Mouse (Mus musculus) hematopoietic stem cell, adult 5-6 weeks (primary cell): ENCODE measurements at regions not wholly inside any gene's neighbourhood (a gene's known extent, or its start where the extent isn't known, plus 50 kb on each side); places are given as distances from the start of the nearest gene placed in this dataset.
"Not testable (repeated sequence)": the region's sequence is repeated elsewhere in the genome, so short reads cannot be mapped to it uniquely, and the experiment has no call there.

Source experiments
- ATAC-seq, 2 experiments: fragments of 125-278 bp in 1 of 2; replicated peaks in 1 of 2; 2 replicates each; pipeline ENCODE4 v1.8.0; 2016 to 2017; ENCODE audit warnings: inconsistent platforms in 2 of 2, mild to moderate bottlenecking in 2 of 2, moderate number of reproducible peaks in 2 of 2, low read depth in 1 of 2, moderate TSS enrichment in 1 of 2; ENCODE audit not compliant: low FRiP score in 2 of 2, poor library complexity in 2 of 2, severe bottlenecking in 2 of 2, insufficient read depth in 1 of 2, low TSS enrichment in 1 of 2

DNA sequence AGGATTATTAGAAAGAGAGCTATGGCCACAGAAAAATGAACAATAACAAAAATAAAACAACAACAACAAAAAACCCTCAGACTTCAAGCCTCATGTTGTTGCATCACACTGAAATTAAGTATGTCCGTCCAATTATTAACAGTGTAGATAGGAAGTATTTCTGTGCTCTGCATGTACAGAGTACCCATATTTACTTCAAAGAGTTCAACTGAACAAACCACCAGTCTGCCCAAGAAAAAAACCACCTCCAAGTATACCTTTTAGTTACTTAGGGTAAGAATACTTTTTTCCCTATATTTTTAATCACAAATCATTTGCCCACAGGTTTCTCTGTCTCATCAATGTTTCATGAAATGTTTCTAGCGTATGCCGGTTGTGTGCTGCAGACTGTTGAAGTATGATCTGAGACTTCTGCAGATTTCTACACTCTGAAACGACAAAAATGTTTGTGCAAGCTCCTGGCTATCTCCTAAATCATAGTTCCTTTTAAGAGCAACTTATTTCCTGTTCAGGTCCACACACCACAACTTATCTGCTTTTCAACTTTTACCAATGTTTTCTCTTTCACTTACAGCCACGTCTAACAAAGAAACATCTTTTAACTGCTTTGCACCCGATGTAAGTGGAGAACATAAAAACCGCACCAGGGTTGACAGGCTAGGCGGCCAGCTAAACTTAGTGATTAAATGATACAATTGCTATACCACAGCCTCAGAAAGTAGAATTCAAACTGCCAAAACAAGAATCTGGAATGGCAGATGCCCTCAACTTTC is 154.2 kb upstream of the Rps6ka3 start:
- ATAC-seq, result peak; percentile 32 to 69; a peak in 3 of 4 replicates

DNA sequence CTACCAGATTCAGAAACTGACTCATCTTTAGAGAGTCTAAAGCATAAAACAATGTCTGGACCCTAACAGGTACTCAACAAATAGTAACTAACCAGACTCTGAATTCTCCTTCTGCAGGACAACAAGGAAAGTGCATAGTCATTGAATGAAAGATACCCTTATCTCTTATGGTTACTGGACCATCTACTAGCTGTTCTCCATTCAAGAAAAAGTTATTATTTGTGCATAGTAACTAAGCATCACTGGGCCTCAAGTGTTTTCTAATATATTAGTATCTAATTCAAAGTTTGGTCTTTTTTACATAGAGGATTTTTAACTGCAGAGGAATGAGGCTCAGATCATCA is 153.7 kb upstream of the Rps6ka3 start:
- ATAC-seq, result peak; percentile 7 to 37; a peak in 1 of 4 replicates

DNA sequence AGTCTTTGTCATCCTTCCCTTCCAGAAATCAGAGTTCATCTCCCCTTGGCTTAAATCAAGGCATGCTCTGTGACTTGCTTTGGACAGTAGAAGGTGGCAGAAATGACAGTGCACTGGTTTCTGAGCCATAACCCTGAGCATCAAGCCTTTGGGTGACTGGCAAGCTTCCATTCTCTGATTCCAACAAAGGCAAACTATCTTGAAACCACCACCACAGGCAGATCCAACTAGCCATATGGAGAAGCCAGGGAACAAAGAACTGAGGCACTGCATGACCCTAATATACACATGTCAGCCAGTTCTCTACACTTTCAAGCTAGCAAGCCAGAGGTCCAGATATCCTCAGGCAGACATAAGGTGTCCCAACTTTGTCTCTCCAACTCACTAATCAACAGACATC is 151.2 kb upstream of the Rps6ka3 start:
- ATAC-seq, result no peak

DNA sequence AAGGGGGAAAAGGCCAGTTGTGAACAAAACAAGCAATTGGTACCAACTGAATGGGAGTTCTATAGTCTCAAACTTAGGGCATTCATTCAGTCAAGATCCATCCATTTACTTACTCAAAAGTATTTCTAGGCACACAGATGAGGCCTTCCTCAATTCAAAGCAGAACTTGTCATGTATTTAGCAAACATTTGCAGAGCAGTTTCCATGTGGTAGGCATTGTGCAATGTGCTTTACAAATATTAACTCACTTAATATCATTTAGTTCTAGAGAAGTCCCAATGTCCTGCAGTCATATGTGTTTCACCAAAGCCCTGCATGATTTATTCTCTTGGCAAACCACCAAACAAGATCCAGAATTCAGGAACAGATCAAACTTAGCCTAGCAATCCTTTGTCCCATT is 148.8 kb upstream of the Rps6ka3 start:
- no peak for ATAC-seq

DNA sequence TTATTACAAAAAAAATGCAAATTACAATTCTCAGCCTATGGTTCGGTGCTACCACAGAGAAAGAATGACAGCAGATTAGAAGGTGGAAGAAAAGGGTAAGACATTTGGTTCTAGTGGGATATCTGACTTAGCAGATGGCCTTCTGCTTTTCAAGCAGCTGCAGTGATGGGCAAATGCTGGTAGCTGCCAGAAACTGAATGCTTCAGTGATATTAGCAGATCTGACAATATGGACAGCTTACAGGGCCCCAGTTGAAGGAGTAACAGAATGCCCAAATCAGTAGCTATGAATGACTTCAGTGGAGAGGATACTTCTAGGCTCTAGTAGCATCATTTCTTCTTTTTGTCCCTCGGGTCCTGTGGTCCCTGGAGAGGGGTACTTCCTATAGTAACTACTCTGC is 143.9 kb upstream of the Rps6ka3 start:
- ATAC-seq, result no peak

DNA sequence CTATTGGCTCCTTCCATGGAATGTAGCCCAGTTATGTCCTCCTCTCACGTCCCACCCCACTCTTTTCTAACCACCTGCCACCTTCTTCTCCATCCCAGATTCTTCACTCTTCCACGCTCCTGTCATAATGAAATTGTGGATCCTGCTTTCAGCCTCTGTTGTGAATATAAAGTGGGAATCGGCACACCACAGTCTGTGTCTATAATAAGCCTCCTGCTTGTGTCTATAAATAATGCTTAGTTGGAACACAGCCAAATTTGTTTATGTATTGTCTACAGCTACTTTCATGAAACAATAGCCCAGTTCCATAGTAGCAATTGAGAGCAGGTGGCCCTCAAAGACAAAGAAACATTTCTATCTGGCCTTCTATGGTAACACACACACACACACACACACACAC is 137.5 kb upstream of the Rps6ka3 start:
- ATAC-seq, result no peak

DNA sequence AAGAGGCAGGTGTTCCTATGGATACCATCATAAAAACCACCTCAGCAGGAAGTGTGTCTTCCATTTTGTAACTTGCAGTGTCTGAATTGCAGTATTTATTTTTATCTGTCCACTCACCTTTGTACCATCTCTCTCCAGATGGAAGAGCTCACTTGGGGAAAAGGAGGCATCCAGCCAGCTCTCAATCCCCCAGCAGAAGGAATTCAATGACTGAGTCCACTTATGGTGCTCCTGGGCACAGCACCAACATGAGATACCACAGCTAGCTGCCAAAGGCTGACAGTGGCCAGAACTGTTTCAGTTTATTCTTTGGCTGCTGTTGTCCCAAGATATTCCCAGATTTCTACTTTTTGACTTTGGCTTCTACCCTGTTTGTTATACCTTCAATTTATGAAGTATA is 136.6 kb upstream of the Rps6ka3 start:
- no peak for ATAC-seq

DNA sequence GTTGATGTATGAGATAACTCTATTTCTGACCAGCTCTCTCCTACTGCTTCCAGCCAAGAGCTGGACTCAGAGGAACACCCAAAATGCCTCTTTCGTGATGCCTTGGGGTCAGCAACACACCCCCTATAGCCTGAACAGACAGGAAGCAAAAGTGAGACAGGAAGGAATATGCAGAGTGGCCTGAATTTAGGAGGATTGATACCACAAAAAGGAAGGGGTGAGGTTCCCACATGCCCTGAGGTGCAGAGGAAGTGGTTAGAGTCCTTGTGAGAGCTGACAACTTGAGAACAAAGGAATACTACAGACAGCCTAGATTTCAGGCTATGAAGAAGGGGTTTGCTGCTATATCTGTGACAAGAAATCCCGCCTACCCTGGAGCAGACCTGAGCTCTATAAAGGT is 129.6 kb upstream of the Rps6ka3 start:
- ATAC-seq, result peak; percentile 86 to 95

DNA sequence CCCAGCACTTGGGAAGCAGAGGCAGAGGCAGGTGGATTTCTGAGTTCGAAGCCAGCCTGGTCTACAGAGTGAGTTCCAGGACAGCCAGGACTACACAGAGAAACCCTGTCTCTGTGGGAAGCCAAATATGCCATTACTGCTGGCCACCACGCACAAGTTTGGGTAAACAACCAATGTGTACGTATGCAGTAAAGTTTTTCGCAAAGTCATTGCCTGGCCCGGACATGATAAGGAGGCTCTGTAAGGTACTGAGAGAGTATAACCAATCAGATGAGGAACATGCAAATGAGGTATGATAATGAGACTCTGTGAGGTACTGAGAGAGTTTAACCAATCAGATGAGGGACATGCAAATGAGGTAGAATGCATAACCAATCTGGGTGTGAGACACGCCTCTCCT is 99.5 kb upstream of the Rps6ka3 start:
- ATAC-seq, result not testable (repeated sequence)

DNA sequence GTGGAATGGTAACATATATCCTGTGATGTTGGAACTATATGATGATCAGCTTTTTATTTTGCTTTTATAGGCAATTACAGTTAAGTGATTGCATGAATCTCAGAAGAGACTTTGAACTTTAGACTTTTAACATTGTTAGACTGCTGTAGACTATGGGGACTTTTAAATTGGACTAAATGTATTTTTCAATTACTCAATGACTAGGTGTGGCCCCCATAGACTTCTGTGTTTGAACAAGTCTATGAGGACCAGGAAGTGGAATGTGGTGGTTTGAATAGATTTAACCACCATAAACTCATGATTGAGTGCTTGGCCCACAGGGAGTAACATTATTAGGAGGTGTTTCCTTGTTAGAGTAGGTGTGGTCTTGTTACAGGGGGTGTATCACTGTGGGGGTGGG is 93.9 kb upstream of the Rps6ka3 start:
- ATAC-seq, result no peak

DNA sequence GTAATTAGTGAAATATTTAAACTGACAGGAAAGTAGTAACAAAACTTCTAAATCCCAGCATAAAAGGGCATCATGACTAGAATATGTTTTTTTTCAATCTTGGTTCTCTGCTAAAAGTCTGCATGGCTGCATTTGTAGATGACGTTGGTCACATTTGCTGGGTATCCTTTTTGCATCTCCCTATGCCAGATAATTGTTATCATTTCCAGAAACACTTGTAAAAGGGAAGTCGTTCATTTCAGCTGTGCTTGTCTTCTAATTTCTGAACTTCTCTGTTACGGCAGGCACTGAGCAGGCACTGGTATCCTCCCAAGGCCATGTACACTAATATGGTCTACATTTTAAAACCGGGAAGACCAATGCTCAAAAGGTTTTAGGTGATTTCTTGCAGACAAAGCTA is 69.6 kb upstream of the Rps6ka3 start:
- ATAC-seq, result no peak

DNA sequence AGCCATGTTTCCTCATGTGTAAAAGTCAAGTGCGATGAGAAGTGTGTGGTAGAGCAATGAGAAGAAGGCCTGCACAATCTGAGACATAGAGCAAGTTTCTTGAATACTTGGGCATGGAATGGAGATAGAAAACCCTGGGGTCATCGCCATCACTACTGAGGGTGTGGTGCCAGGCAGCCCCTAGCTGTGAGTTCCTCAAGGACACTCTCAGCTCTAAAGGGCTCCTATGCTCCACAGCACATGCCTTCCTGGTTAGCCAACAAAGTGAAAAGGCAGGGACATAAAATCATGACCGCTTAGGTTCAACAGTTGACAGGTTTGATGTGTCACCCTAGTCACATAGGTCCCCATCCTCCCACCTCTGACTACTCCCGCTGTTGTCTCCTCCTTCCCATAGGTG is 66.8 kb upstream of the Rps6ka3 start:
- ATAC-seq, result no peak

DNA sequence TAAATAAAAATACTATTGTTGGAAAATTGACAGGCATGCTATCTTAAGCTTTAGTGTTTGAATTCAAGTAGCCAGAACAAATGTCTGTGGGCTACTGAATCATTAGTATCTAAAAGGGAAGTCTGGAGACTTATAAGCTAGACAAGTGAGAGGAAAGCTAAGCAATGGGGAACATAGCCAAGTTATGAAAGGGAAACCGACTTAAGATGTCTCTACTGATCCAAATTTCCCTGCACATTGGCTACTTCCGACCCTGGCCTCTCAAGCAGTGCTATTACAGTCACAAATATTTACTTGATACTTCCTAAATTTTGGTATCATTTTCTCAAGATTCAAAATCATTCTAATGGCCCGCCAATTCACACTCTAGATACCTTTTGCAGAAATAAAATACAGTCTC is 65.4 kb upstream of the Rps6ka3 start:
- ATAC-seq, result peak; percentile 39 to 49; a peak in 2 of 4 replicates

DNA sequence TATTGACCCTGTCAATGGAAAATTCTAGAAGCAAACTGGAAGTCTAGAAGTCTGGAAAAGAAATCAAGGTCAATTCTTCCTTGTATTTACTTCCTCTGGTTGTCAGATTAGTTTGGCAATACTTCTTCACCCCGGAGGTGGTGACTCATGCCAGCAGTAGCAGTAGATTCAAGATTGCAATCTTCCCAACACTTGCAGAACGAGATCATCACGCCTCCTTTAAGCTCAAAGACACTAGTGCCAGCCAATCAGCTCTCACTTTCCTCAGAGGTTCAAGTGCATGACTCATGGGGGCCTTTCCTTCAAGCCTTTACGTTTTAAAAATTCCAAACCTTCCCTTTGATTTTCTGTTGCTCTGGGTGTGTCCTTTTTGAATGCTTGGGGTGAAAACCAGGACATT is 64.9 kb upstream of the Rps6ka3 start:
- ATAC-seq, result no peak

DNA sequence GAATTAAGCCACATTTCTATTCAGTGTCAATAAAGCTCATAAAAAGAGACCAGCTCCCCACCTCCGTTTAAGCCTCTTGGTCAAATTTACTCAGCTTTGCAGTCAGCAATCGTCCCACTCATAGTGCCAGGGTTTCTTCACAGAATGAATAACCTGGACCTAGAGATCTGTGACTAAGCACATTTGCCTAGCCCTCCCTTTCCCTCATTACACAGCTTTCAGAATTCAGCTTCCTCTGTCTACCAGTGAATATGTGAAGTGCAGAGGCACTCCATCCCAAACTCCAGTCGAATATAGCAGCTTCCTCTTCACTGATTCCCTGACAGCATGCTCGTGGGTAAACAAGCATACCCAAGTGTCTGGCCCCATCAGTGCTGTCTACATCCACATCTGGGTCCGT is 54.3 kb upstream of the Rps6ka3 start:
- ATAC-seq, result peak; percentile 42 to 78; a peak in 3 of 4 replicates

DNA sequence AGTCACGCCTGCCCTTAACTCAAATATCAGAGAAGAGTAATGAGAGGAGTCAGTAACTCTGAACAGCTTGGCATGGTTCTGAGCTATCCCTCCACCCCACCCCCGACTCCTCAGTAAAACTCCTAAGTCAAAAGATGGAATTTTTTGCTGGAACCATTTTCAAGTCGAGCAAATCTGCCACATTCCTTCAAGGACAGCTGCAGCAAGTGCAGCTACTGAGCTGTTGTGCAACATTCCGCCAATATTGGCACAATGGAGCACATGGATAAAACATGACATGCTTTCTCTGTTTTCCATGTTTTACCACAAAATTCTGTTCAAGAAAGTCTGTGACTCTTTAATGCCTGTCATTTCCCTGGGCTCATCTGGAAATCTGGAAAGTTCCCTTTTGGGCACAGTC is 53.1 kb upstream of the Rps6ka3 start:
- ATAC-seq, result no peak

DNA sequence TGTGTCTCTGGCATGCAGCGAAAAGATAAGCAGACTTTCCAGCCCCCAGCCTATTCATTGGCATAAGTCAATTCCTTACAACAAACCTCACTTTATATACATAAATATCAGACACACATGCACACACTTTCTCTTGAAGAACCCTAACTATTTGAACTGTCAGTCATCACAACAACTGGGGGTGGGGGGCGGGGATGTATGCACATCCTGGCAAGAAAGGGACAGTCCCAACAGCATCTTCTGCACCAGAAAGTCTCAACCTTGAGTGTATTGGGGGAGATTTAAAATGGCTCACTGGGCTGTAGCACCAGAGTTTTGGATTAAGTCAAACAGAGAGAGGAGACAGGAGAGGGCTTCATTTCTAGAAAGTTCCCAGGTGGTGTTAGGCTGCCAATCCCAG is 50.4 kb upstream of the Rps6ka3 start:
- no peak for ATAC-seq
